Mouse (Mus musculus) heart, embryonic 15.5 days (tissue): ENCODE results near the gene Ppp2r5a. TPM values are rescaled to one million over a fixed set of nuclear protein-coding genes. Genes with fewer than 3 reads are reported as not detected.

Experiments
- ATAC-seq: fragments of 200-750 bp; cut with Nextera tagmentation; replicated peaks from 2 replicates; pipeline ENCODE4 v1.8.0; 2017; ENCODE audit warnings: low read depth, moderate TSS enrichment; ENCODE audit not compliant: insufficient number of reproducible peaks, insufficient read depth, low FRiP score
- H3K27ac ChIP-seq: fragments of 300-500 bp; sonication (generic); 2 replicates; pipeline ENCODE4 v1.5.1; 2015; ENCODE audit warnings: mild to moderate bottlenecking, inconsistent platforms
- H3K27me3 ChIP-seq: fragments of 300-500 bp; sonication (generic); 2 replicates; pipeline ENCODE4 v1.6.1; 2015; ENCODE audit warnings: inconsistent platforms
- H3K36me3 ChIP-seq: fragments of 300-500 bp; sonication (generic); 2 replicates; pipeline ENCODE4 v1.6.1; 2015; ENCODE audit warnings: mild to moderate bottlenecking, inconsistent platforms
- H3K4me1 ChIP-seq: fragments of 300-500 bp; sonication (generic); replicated peaks from 2 replicates; pipeline ENCODE4 v1.6.1; 2015; ENCODE audit warnings: inconsistent platforms
- H3K4me2 ChIP-seq: fragments of 300-500 bp; sonication (generic); 2 replicates; pipeline ENCODE4 v1.6.1; 2015; ENCODE audit warnings: inconsistent platforms, mild to moderate bottlenecking, moderate library complexity
- H3K4me3 ChIP-seq: fragments of 300-500 bp; sonication (generic); 2 replicates; pipeline ENCODE4 v1.5.1; 2015; ENCODE audit warnings: mild to moderate bottlenecking, inconsistent platforms
- H3K9ac ChIP-seq: fragments of 300-500 bp; sonication (generic); 2 replicates; pipeline ENCODE4 v1.6.1; 2015; ENCODE audit warnings: mild to moderate bottlenecking, inconsistent platforms
- H3K9me3 ChIP-seq: fragments of 300-500 bp; sonication (generic); replicated peaks from 2 replicates; pipeline ENCODE4 v1.6.1; 2016; ENCODE audit warnings: inconsistent platforms
- WGBS: fragments of 180-500 bp; shearing (Covaris S2); methylation state at CpG from one replicate; pipeline ENCODE4 v1.1.7; 2015; ENCODE audit warnings: mixed read lengths; 5-methylcytosine and 5-hydroxymethylcytosine counted together
- polyA plus RNA-seq: library from polyadenylated mRNA; unstranded; fragments of >200 nt; fragmentation: Nextera tagmentation; extraction: Ambion mirVana; gene quantifications from 2 replicates; pipeline ENCODE4 v1.2.1, GENCODE M21; 2015

Ppp2r5a gene
- polyA plus RNA-seq, 1 experiment from 2014 or later = 31.1 TPM

DNA sequence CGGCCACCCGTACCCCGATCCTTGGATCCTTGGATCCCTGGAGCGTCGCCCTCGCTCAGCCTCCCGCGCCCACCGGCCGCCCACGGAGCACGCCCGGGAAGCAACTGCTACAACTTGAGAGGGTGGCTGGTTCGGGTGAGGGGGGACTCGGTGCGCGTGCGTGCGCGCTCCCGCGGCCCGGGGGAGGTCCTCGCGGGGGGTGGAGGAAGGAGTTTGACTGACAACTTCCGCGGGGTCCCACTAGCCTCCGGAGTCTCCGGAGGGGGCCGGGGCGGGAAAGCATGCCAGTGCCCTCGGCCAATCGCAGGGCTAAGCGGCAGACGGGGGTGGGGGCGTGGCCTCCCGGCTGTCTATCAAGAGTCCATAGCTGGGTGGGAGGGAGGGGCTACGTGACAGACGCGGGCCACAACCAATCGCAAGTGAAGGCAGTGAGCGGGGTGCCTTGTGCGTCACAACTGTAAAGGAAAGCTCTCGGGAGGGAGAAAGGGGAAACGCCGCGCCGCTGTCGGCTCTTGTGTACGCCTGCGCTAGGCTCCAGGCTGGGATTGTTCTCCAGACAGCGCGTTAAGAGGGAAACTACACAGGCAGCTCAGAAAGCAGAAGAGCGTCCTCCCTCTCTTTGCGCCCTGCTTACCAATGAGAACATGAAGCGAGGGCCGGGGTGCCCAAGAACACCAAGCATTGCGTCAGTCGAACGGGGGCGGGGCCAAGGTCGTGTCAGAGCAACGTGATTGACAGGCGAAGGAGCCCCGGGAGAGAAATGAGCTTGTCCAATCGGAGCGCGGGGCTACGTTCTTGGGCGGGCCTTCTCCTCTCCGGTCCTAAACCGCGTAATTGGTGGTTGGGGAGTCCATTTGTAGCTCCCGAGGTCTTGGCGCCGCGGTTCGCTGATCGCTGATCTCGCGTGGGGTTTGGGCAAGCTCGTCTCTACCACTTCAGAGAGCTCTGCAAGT lies 5.9 kb downstream of the Ppp2r5a start:
- Histone ChIP-seq H3K27ac (peak overlapping the region; percentile 99), H3K9me3 (no peaks in the 10 kb centered on the region), H3K4me2 (peak overlapping the region; percentile 69), H3K9ac (peak overlapping the region; percentile 96), H3K4me3 (peak overlapping the region; percentile 96), H3K27me3 (no peaks in the 10 kb centered on the region), H3K4me1 (peaks cover 15% of the 10 kb centered on the region; the same call in 1 of the 2 replicates), H3K36me3 (no peaks in the 10 kb centered on the region)
- ATAC-seq = peak; percentile 98
- WGBS = under 1% methylated on average over 82 of the region's 82 CpGs

DNA sequence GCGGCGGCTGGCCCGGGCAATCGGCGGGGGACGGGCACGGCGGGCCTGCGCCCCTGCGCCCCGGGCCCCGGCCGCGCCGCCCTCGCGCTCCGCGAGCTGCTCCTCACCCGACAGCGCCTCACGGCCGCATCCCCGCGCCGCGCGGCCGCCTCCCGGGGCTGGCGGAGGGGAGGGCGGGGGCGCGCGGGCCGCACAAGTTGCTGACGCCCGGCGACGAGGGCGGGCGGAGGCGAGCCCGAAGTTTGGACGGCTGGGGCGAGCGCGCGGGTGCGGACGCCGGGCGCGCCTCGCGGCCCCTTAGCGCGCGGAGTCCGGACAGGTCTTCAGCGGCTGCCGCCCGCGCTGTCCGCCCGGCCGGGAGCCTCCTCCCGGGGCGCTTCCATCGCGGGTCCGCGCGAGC lies 6.6 kb downstream of the Ppp2r5a start:
- peak overlapping the region; percentile 96 for H3K4me3 ChIP-seq
- under 1% methylated on average over 48 of the region's 74 CpGs for WGBS

DNA sequence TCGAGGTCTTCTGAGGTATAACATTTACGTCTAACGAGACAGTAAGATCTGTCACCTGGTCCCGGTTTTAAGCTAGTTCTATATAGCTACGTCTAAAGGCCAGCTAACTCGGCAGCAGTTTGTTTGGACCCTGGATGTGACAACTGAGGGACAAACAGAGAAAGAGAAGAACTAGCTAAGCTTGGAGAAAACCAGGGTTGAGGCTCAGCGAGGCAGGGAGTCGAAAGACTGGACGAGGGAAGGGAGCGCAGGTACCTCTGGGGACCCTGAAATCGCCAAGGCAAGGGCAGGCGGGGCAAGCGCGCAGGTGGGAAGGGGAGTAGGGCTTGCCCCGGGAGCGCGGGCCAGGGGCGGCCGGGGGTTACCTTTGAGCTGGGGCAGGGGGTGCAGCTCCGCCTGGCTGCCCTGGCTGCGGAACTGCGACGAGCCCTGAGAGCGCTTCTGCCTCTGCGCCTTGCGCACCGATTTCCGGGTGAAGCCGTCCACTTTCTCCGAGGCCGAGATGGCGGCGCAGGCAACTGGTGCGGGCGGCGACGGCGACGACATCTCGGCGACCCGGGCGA lies 7.1 kb downstream of the Ppp2r5a start:
- Histone ChIP-seq H3K36me3 (no peaks in the 10 kb centered on the region), H3K9me3 (no peaks in the 10 kb centered on the region), H3K4me1 (peaks cover 24% of the 10 kb centered on the region), H3K4me2 (peak overlapping the region; percentile 69), H3K27ac (peak overlapping the region; percentile 98), H3K9ac (peak overlapping the region; percentile 96), H3K4me3 (peak overlapping the region; percentile 96), H3K27me3 (no peaks in the 10 kb centered on the region)
- ATAC-seq = no peak
- WGBS = 2% methylated on average over 42 of the region's 43 CpGs

More for the DNA sequence above, 6.6 kb downstream of the Ppp2r5a start:
- Histone ChIP-seq H3K27ac (peak overlapping the region; percentile 98), H3K9me3 (no peaks in the 10 kb centered on the region), H3K4me1 (peaks cover 20% of the 10 kb centered on the region), H3K36me3 (no peaks in the 10 kb centered on the region), H3K4me2 (peak overlapping the region; percentile 69), H3K9ac (peak overlapping the region; percentile 96), H3K27me3 (no peaks in the 10 kb centered on the region)
- peak; percentile 19; the same call in 1 of the 2 replicates for ATAC-seq

DNA sequence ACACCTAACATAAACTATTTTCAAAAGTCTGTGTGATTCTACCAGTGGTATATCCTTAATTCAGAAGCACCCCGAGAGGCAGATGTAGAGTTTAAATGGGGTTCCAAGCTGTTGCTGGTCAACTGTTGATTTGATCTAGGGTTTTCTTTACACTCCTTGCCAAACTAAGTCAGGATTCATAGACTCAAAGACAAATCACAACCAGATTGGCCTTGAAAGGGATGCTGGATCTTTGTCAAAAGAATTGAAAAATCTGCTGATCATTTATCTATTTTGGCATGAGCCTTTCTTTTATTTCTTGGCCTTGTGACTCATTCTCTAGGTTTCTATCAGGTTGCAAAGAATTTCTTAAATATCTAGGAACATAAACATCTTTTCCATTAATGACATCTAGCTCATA lies 7.9 kb downstream of the Ppp2r5a start:
- peak overlapping the region; percentile 69 for H3K4me2 ChIP-seq
- H3K9me3 ChIP-seq = no peaks in the 10 kb centered on the region
- H3K27me3 ChIP-seq = no peaks in the 10 kb centered on the region
- H3K4me1 ChIP-seq = peaks cover 25% of the 10 kb centered on the region
- H3K9ac ChIP-seq = peak overlapping the region; percentile 96
- no peak for ATAC-seq
- H3K4me3 ChIP-seq = peak overlapping the region; percentile 96
- WGBS = 18% methylated on average over 1 of the region's 1 CpGs
- no peak overlapping the region for H3K27ac ChIP-seq
- H3K36me3 ChIP-seq = no peaks in the 10 kb centered on the region

DNA sequence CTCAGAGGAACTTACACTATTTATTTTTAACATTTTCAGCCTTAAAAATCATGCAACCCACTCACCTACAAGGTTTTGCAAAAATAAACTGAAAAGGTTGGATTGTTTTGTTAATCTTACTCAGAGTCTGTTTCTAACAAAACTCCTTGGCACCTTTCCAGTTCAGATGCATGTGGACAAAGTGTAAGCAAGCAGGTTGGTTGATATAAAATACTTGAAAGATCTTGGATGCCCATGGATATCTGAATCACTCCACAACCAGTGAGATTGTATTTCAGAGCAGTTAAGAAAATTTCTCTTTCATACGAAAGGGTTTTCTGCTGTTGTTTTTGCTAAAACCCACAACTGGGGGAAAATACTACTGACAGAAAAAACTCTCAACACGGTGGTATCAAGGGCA lies 8.9 kb downstream of the Ppp2r5a start:
- H3K36me3 ChIP-seq = no peaks in the 10 kb centered on the region
- no peak overlapping the region for H3K27ac ChIP-seq
- H3K27me3 ChIP-seq = no peaks in the 10 kb centered on the region
- peak overlapping the region; percentile 41; the same call in 1 of the 2 replicates for H3K9ac ChIP-seq
- peak overlapping the region; percentile 69 for H3K4me2 ChIP-seq
- no peaks in the 10 kb centered on the region for H3K9me3 ChIP-seq
- peak overlapping the region; percentile 36 for H3K4me3 ChIP-seq
- no peak for ATAC-seq
- H3K4me1 ChIP-seq = peaks cover 25% of the 10 kb centered on the region
- 23% methylated on average over 2 of the region's 2 CpGs for WGBS

DNA sequence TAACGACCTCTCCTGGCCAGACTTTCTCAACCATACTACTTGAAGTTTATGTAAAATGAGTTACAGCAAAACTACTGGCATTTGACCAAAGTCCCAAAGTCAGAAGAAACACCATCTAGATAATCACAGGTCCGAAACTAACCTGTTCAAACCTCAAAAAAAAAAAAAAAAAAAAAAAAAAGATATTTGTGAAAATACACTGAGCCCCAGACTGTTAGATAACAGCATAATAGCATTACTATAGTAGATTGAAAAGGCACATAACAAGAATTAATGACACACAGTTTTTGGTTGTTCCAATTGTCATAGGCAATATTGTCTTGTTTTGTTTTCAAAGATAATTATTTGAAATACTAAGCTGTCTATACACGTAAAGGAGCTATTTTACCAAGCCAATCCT lies 9.5 kb downstream of the Ppp2r5a start:
- no peaks in the 10 kb centered on the region for H3K27me3 ChIP-seq
- H3K4me2 ChIP-seq = no peak overlapping the region
- no peak overlapping the region for H3K27ac ChIP-seq
- H3K4me1 ChIP-seq = peaks cover 25% of the 10 kb centered on the region
- H3K4me3 ChIP-seq = no peak overlapping the region
- no peak overlapping the region for H3K9ac ChIP-seq
- 61% methylated on average over 3 of the region's 3 CpGs for WGBS
- H3K36me3 ChIP-seq = no peaks in the 10 kb centered on the region
- no peak for ATAC-seq
- no peaks in the 10 kb centered on the region for H3K9me3 ChIP-seq

DNA sequence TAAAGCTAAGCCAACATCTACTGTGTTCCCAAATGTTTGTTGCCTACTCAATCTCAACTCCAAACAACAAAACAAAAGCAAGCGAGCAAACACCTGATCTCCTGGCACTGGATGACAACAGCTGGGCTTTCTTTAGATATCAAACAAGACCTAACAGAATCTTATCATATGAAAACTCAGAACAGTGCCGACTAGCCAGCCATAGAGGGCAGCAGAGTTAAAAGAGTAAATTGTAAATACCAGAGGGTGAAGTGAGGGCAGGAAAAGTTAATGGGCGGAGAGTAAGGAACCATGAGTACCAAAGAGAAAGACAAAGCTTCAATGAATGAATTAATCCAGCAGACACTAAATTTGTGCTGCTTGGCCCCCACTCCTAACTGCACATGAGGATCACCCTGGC lies 11.8 kb downstream of the Ppp2r5a start:
- no peak for ATAC-seq
- Histone ChIP-seq H3K9ac (no peak overlapping the region), H3K27ac (peak overlapping the region; percentile 13; the same call in 1 of the 2 replicates), H3K4me3 (no peak overlapping the region), H3K4me2 (no peak overlapping the region), H3K27me3 (no peaks in the 10 kb centered on the region), H3K9me3 (no peaks in the 10 kb centered on the region), H3K4me1 (peaks cover 22% of the 10 kb centered on the region), H3K36me3 (no peaks in the 10 kb centered on the region)
- 10% methylated on average over 3 of the region's 3 CpGs for WGBS

DNA sequence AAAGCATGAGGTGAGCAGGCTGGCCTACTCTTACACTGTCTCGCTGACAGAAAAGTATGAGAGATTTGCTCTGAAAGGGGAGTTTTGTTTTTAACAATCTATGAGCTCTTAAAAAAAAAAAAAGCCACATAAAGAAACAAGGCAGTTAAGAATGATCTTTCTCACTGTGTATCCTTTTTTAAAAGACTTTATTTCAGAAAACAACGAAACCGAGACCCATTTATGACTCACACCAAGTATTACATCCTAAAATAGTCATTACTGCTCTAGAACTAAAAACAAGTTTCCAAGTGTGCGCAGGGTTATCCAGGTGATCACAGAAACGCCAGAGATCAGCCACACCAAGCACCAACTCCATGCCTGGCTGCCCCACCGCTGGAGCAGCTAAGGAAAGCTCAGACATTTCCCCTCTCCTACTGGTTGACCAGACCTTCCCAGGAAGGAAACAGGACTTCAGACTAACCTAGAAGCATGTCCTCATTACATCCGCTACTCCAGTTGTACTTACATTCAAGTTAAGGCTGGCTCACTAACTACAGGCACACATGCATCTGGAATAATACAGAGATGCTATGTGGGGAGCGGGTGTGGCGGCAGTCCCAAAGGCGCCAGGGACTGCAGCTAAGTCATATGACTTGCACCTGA lies 18.2 kb downstream of the Ppp2r5a start:
- no peak for ATAC-seq
- Histone ChIP-seq H3K27ac (no peak overlapping the region), H3K9ac (no peak overlapping the region), H3K36me3 (no peaks in the 10 kb centered on the region), H3K4me2 (no peak overlapping the region), H3K9me3 (no peaks in the 10 kb centered on the region), H3K4me1 (peaks cover 11% of the 10 kb centered on the region), H3K27me3 (no peaks in the 10 kb centered on the region), H3K4me3 (no peak overlapping the region)
- WGBS = 88% methylated on average over 10 of the region's 10 CpGs

DNA sequence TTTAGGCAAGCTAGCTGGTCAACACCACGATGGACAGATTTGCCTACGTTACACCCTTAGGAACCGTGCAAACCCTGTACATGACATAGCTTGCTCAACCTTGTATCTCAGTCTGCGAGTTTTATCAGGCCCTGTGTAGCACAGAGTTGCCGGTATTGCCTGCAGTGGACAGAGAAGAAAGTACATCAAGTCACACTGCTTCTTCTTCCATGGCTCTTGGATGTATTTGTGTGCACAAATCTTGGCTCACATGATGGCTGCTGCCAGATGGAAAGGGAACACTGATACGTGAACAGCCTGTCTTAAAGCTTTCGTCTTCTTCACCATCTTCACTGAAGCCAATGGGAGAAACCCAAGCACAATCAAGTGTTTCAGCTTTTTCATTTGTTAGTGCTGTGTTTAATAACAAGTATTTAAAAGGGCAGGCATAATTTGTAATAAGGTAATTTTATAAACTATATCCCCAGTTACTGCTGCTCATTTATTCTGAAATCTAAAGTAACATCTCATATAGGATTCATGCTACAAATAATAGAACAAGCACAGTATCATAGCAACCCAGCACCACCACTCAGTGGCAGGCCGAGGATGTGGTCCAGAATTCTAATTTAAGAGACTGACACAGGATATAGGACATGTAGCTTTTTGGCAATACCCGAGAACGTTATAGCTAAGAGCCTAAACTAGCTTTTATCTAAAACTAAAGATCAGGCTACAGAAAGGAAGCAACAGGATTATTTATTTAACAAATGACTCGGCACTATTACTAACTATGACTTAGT lies 20.9 kb downstream of the Ppp2r5a start:
- Histone ChIP-seq H3K9me3 (no peaks in the 10 kb centered on the region), H3K27ac (no peak overlapping the region), H3K27me3 (no peaks in the 10 kb centered on the region), H3K36me3 (no peaks in the 10 kb centered on the region), H3K9ac (no peak overlapping the region), H3K4me2 (no peak overlapping the region), H3K4me1 (peaks cover 11% of the 10 kb centered on the region), H3K4me3 (no peak overlapping the region)
- WGBS = 63% methylated on average over 11 of the region's 11 CpGs
- ATAC-seq = no peak

DNA sequence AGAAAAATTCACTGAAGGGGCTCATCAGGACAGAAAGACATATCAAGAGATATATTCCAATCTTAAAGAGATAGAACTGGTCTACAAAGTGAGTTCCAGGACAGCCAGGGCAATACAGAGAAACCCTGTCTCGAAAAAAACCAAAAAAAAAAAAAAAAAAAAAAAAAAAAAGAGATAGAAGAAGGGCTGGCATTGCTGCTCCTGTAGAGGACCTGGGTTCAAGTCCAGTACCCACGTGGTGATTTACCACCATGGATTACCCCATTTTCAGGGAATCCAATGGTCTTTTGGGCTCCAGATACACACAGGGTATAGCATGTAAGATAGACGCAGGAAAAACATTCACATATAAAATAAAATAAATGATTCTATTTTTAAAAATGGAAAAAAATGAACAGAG lies 22.2 kb downstream of the Ppp2r5a start:
- no peak overlapping the region for H3K27ac ChIP-seq
- WGBS = 92% methylated on average over 3 of the region's 3 CpGs
- H3K4me2 ChIP-seq = no peak overlapping the region
- H3K4me3 ChIP-seq = no peak overlapping the region
- H3K9ac ChIP-seq = no peak overlapping the region
- H3K9me3 ChIP-seq = no peaks in the 10 kb centered on the region
- no peak for ATAC-seq
- no peaks in the 10 kb centered on the region for H3K36me3 ChIP-seq
- peaks cover 11% of the 10 kb centered on the region for H3K4me1 ChIP-seq
- no peaks in the 10 kb centered on the region for H3K27me3 ChIP-seq

DNA sequence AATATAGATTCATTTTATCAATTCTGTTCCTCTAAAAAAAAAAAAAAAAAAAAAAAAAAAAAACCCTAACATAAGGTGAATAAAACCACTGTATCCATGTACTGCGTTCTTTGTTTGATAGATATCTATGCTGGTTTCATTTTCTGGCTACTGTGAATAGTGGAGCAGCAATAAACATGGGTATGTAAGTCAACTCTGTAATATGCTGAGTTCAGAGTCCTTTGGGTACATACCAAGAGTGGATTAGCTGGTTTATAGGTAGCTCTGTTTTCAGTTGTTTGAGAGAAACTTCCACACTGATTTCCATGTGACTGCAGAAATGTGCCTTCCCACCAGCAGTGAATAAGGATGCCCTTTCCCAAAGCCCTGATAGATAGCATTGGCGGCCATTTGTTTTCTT lies 25.0 kb downstream of the Ppp2r5a start:
- no peak overlapping the region for H3K4me2 ChIP-seq
- WGBS = 88% methylated on average over 2 of the region's 2 CpGs
- no peak overlapping the region for H3K4me3 ChIP-seq
- no peaks in the 10 kb centered on the region for H3K27me3 ChIP-seq
- H3K36me3 ChIP-seq = no peaks in the 10 kb centered on the region
- no peaks in the 10 kb centered on the region for H3K9me3 ChIP-seq
- ATAC-seq = no peak
- peaks cover 21% of the 10 kb centered on the region for H3K4me1 ChIP-seq
- H3K27ac ChIP-seq = no peak overlapping the region
- H3K9ac ChIP-seq = no peak overlapping the region
